Mouse (Mus musculus): ENCODE measurements around the gene Mcl1.
"Not testable (repeated sequence)": the region's sequence is repeated elsewhere in the genome, so short reads cannot be mapped to it uniquely, and the experiment has no call there.

Gene Mcl1

DNA sequence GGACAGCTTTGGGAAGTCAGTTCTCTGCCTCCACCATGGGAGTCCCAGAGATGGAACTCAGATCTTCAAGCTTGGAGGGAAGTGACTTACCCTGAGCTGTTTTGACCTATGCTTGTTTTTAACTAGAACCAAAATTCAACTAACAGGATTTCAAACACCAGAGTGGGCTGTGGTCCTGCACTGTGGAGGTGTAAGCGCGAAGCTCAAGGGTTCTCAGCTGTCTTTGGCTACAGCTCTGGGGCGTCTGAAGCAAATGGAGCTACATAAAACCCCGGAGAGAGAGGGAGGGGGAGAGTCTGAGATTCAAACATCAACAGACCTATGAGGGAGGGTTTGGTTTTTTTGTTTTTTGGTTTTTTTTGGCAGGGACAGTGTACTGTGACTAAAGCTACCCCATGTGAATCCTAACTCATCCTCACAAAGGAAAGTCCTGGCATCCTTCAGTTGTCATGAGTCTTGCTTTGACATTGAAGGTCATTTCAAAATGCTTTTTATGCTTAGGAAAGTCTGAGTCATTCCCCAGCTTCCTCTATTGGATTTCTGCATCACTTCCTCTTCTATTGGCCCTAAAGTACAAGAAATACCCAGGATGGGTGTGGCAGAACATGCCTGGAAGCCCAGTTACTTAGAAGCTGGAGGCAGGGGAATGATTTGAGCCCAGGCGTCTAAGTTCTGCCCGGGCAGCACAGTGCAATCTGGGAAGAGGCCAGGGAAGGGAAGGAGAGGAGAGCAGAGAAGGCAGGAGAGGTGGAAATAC is 8.1 kb upstream of the Mcl1 start:
- DNase-seq (ENCODE audit: low read depth, low spot score) = peak; percentile 71

DNA sequence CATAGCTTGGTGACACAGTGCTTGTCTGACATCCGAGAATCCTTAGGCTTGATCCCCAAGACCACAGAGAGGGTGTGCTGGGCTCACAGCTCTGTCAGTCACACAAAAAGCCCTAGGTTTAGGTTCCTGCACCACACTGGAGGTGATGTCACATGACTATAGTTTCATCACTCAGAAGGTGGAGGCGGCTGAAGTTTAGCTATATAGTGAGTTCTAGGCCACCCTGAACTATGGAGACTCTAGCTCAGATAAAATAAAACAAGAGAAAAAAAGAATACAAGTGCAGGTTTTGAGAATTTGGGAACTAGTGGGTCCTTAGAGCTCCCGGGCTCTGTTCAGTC is 7.6 kb upstream of the Mcl1 start:
- DNase-seq (ENCODE audit: low read depth, low spot score) = no peak

DNA sequence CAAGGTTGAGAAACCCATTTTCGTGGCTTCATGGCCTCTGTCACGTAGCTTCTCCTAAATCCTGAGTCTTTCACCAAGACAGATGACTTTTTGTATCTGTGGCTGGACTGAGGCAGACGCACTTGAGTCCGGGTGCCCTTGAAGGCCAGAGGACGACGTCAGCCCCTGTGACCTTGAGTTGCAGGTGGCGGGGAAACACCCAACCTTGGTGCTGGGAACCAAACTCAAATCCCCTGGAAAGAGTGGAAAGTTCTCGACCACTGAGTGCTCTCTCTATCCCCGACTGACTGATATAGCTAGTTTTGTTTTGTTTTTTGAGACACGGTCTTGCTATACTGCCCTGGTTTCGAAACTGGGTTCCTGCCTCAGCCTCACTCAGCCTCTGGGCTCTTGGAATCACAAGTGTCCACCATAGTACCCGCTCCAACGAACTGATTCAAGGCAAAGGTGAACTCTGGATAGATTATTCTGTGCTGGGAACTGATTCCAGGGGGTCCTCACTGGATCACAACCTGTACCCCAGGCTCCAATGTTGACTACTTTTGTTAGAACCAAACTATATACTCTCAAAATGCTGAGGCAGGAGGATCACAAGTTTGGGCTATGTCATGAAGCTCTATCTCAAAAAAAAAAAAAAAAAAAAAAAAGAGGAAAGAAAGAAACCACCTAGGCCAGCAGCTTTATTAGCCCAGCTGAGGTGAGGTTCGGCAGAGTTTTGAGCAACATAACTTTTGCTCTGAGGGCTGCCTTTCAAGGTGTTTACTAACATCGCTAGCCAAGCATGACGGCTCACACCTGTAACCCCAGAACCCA is 7.0 kb upstream of the Mcl1 start:
- peak; percentile 81 for DNase-seq (ENCODE audit: low read depth, low spot score)

- DNase-seq (ENCODE audit: low read depth, low spot score) = peak; percentile 95
Measured at GRCm38 (mm10) chr3:95652204-95652811, 6.3 kb upstream of the Mcl1 start.

DNA sequence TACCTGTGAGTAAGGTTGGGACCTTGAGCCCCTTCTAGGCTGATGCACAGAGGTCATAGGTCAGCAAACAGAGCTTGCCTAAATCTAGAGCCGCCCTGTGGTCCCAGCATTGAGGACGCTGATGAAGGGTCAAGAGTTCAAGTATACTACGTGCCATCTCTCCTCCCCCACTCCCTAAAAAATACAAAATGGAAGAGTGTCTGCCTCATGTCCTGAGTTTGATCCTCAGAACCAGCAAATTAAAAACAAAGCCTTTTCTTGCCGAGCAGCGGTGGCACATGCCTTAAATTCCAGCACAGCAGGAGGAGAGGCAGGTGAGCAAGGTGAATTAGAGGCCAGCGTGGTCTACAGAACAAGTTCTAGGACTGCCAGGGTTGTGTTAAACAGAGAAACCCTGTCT is 5.7 kb upstream of the Mcl1 start:
- DNase-seq (ENCODE audit: low read depth, low spot score) = no peak

DNA sequence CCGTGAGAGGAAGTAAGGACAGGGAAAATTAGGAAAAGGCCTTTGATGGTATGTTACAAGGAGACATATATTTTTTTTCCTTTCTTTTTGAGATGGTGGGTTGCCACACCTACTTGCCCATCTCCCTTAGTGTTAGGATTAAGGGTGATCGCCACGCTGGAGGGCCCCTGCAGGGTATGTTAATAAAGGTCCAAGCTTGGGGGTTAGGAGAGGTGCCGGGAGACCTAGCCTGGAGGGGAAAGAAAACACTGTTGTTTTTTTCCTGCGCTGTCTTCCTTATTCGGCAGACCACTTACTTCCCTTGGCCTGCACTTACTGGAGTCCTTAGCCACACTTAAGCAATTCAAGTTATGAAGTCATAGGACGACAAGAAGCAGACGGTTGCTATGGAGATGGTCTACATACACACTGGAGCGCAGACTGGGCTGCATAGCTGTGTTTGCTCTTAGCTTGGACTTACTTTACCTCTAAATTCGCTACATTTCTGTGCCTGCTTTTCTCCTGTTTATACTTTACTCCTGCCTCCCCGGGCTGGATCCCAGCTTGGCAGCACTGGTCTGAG is 5.0 kb upstream of the Mcl1 start:
- DNase-seq (ENCODE audit: low read depth, low spot score) = peak; percentile 46

DNA sequence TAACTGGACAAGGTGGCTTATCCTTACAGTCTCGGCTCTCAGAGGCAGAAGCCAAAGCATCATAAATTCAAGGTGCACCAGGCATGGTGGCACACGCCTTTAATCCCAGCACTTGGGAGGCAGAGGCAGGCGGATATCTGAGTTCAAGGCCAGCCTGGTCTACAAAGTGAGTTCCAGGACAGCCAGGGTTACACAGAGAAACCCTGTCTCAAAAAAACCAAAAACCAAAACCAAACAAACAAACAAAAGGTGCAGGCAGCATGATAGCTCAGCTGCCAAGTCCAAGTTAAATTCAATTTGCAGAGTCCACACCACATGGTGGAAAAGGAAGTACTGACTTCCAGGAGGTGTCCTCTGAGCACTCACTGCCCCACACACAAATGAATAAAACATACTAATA is 4.2 kb upstream of the Mcl1 start:
- DNase-seq (ENCODE audit: low read depth, low spot score) = not testable (repeated sequence)

DNA sequence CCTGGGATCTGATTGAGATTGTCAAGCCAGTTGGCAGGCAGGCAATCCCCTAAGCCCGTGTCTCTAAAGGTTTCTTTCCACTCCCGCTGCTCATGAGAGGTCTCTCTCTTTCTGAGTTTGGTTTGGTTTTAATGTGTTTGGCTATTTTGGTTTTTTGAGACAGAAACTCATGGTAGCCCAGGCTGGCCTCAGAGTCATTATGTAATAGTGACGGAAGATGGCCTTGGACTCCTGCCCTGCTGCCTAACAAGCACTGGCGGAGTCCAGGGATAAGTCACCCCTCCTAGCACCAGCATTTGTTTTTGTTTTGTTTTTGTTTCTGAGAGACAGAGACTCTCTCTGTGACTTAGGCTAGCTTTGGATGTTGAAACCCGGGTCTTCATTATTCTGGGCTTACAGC is 3.2 kb upstream of the Mcl1 start:
- no peak for DNase-seq (ENCODE audit: low read depth, low spot score)

DNA sequence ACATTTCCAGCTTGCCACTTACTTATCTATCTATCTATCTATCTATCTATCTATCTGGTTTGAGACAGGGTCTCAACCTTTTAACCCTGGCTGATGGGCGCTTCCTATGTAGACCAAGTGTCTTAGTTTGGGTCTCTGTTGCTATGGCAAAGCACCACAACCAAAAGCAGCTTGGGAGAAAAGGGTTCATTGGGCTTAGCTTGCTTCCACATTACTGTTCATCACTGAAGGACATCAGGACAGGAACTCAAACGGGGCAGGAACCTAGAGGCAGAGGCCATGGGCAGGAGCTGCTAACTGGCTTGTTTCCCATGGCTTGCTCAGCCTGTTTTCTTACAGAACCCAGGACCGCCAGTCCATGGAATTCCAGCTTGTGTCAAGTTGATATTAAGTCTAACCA is 1.5 kb upstream of the Mcl1 start:
- peak; percentile 44 for DNase-seq (ENCODE audit: low read depth, low spot score)

- peak; percentile 56 for DNase-seq (ENCODE audit: low read depth, low spot score)
Measured at GRCm38 (mm10) chr3:95657711-95658110, 877 bp upstream of the Mcl1 start.

- peak; percentile 70 for DNase-seq (ENCODE audit: low read depth, low spot score)
Measured at GRCm38 (mm10) chr3:95658868-95659712, 502 bp downstream of the Mcl1 start.

- no peak for DNase-seq (ENCODE audit: low read depth, low spot score)
Measured at GRCm38 (mm10) chr3:95659948-95660347, 1.4 kb downstream of the Mcl1 start.

- DNase-seq (ENCODE audit: low read depth, low spot score) = peak; percentile 48
Measured at GRCm38 (mm10) chr3:95660788-95661478, 2.3 kb downstream of the Mcl1 start.

DNA sequence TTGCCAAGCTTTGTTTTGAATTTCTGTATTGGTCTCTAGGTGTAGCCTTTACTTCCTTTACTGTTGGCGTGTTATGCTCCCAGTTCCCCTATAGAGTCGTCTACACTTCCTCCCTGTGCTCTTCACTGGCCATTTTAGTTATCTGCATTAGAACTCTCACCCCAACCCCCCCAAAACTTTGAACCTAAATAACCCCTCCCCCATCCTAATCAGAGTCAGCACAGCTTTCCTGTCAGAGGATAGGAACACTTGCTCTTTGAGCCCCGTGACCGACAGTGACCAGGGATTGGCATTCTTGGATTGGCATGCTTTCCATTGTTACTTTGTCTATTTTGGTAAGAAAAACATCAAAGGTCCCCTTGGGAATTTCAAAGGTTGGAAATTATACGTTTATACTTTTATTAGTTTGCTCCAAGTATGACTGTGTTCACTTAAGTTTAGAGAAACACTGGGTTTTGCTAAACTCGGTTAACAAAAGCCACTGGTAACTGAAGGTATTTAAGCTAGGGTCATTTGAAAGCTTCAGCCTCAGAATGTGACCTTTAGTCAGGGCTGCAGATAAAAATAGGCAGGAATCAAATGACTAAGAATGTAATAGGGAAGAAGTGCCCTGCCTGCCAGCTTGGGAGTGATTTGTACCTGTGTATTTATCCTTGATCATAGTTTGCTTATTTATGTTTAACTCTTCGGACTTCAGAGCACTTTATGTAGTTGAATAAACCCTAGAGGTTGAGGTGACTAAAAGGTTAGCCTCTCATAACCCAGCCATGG is 3.5 kb downstream of the Mcl1 start:
- peak; percentile 49 for DNase-seq (ENCODE audit: low read depth, low spot score)

DNA sequence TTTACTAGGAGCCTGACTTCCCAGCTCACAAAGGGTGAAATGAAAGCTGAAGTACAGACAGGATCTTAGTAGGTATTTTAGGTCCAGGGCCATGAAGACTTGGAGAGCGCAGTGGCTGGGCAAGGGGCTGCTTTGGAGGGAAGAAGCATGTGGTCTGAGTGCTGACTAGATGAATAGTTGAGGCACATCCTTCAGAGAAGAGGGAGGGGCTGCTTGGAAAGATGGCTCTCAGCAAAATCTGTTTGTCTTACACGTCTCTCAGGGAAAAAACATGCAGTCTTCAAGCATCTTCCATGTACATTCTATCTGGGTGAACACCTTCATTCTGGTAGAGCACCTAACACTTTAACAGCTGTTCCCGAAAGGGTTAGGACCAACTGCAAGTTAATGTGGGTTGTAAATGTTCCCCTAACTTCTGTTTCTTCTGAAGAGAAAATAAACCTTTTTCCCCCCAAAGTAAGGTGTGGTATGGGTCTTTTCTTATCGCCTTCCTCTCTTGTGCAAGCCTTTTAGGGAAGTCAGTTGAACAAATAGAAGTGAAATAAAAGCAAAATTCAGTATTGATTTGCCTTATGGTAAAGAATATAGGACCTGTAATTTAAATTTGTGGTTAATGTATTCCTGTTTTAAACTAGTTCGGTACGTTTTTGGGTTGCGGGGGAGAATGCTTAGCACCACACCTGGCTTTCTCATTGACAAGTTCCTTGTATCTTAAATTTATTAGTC is 4.3 kb downstream of the Mcl1 start:
- DNase-seq (ENCODE audit: low read depth, low spot score) = peak; percentile 55

DNA sequence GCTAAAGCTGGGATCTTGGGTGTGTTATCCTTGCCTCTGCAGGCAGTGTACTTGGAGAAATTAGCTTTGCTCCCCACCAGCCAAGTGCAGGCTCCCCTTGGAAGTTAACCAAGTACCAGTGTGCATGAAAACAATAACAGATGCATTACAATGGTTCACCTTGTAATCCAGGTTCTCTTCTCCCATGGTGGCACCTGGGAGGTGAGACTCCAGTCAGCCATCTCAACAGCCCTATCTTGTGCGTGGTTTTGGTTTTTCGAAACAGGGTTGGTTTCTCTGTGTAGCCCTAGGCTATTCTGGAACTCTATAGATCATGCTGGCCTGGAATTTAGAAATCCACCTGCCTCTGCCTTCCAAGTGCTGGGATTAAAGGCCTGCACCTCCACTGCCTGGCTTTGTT is 4.9 kb downstream of the Mcl1 start:
- peak; percentile 46 for DNase-seq (ENCODE audit: low read depth, low spot score)

DNA sequence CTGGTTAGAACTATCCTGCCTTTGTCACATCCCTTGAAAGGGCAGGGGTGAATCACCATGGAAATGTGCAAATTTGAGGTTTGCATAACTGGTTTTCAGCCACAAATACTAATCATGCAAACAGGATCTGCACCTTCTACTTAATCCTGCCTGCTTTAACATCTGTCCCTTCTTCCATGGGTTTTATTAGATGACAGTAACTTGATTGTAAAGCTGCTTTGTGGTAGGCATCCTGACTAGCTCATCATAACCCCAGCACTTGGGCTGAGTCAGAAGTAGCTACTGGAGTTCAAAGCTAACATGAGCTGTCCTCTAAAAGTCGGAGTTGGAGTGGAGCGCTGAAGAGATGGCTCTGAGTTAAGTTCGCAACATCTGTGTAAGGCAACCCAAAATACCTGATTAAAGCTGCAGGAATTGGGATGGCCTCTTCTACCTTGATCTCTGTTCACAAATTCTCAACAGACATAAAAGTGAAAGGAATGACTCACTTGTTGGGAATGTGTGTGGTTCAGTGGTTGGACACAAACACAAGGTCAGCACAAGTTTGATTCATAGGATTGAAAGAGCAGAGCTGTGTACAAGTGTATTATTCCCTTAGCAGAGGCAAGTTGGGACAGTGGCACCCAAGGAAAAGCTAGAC is 5.5 kb downstream of the Mcl1 start:
- peak; percentile 54 for DNase-seq (ENCODE audit: low read depth, low spot score)

DNA sequence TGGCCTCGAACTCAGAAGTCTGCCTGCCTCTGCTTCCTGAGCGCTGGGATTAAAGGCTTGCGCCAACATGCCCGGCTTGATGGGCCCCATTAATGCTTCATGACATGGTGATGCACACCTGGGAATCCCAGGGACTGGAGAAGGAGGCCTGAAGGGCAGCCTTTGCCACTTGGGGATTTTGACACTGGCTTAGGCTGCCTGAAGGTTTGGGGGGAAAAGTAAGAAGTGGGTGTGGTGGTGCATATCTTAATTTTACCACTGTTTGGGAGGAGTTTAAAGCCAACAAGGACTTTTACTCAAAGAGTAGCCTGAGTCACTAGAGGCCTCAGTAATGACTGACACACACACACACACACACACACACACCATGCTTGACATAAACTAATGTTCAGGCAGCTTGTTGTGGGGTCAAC is 6.4 kb downstream of the Mcl1 start:
- DNase-seq (ENCODE audit: low read depth, low spot score) = peak; percentile 58
